Mouse (Mus musculus) brain, embryonic 14.5 days (tissue): ENCODE data around the gene Elmod3.

ENCODE experiments used
- CTCF ChIP-seq: fragments of 200-500 bp; IDR thresholded peaks from 2 replicates; pipeline ENCODE4 v1.5.1; 2012; ENCODE audit warnings: inconsistent platforms, mild to moderate bottlenecking, moderate library complexity, borderline replicate concordance; ENCODE audit not compliant: insufficient read depth, insufficient read length; ENCODE audit errors: extremely low read depth
- POLR2A ChIP-seq: fragments of 200-500 bp; IDR thresholded peaks from 2 replicates; pipeline ENCODE4 v1.6.1; 2012; ENCODE audit warnings: mild to moderate bottlenecking, inconsistent platforms, borderline replicate concordance; ENCODE audit not compliant: poor library complexity, insufficient read depth, insufficient read length, severe bottlenecking; ENCODE audit errors: extremely low read depth

DNA sequence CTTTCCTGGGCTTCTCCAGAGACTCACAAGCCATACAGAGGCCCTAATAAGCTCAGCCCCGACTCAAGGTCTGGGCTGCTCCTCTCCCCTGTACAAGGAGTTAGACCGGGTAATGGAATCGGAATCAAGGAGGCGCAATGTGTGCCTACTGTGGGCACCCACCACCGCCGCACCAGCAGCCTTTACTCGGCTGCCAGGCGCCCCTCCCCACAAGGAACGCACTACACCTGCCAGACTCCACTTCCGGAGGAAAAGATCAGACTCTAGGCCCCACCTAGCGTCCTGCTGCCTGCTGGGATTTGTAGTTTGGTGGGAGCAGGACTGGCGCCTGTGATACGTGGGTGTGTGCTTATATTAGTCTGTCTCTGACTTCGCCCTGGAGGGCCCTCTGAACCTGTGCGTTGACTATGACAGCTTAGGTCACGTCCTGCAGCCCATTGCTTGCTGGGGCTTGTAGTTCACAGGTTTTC, 59.6 kb downstream of the Elmod3 start:
- TF ChIP-seq POLR2A, result peak; percentile 56; the same call in 1 of the 2 replicates
- TF ChIP-seq CTCF, result no peak
